Mouse (Mus musculus): Measurements from ENCODE around the gene Robo2. TPM values are rescaled to one million over a fixed set of nuclear protein-coding genes. Genes with fewer than 3 reads are reported as not detected.

Gene Robo2
- polyA plus RNA-seq, 2 experiments, result 2.5 to 3.4 TPM

DNA sequence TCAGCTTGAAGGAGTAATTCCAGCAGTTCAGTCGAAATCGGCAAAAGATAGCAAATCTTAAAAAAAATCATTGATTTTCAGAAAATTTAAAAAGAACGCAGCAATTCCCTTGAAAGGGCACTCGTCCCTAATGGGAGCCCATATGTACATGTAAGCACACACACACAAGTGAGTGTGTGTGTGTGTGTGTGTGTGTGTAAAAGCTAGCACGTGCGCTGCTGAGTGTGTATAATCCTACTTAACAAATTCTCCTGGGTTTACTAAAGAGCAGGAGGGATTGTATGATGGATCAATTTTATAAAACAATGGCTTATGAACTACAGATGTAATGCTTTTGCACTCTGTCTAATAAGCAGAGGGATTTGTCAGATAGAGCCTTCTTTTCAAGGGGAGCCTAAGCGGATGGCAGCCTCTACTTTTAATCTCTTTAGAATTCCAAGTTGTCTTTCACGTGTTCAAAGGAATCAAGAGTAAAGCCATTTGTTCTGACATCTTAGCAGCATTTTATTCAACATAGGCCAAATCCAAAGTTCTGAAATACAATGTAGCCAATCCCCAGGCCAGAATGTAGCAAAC lies 218.6 kb downstream of the Robo2 start:
- Histone ChIP-seq H3K36me3 (replicated peaks; ENCODE audit: control insufficient read depth, insufficient read depth, low read depth) (no peaks in the 10 kb centered on the region), H3K9me3 (ENCODE audit: control insufficient read depth, low read length) (no peaks in the 10 kb centered on the region), H3K27me3 (ENCODE audit: control insufficient read depth, insufficient read depth, low read length) (no peaks in the 10 kb centered on the region), H3K27ac (no peak overlapping the region), H3K9ac (replicated peaks) (no peak overlapping the region), H3K4me1 (replicated peaks; ENCODE audit: control insufficient read depth in 2 of 2, insufficient read depth in 2 of 2, low read length in 1 of 2) (no peaks in the 10 kb centered on the region), H3K4me2 (ENCODE audit: low read depth) (no peak overlapping the region), H3K4me3 (ENCODE audit: insufficient read depth in 1 of 2, low read depth in 2 of 2, low read length in 2 of 2) (no peak overlapping the region)
- no peak for TF ChIP-seq EP300 (IDR thresholded peaks at IDR 0.05; ENCODE audit: low read depth)
- DNase-seq (ENCODE audit: low read depth in 3 of 3, low spot score in 3 of 3) (no peak), ATAC-seq (ENCODE audit: insufficient read depth) (no peak)
- 67% methylated on average over 8 of the region's 8 CpGs for WGBS (ENCODE audit: insufficient replicate concordance)

- 52% methylated on average over 2 of the region's 2 CpGs for WGBS (ENCODE audit: insufficient replicate concordance)
- H3K9ac ChIP-seq (replicated peaks), result no peak overlapping the region
- TF ChIP-seq EP300 (IDR thresholded peaks at IDR 0.05; ENCODE audit: low read depth), result no peak
- TF ChIP-seq CTCF (IDR thresholded peaks at IDR 0.05; ENCODE audit: low read depth), result no peak
Observed at GRCm38 (mm10) chr16:74191621-74192020, 220.0 kb downstream of the Robo2 start.

DNA sequence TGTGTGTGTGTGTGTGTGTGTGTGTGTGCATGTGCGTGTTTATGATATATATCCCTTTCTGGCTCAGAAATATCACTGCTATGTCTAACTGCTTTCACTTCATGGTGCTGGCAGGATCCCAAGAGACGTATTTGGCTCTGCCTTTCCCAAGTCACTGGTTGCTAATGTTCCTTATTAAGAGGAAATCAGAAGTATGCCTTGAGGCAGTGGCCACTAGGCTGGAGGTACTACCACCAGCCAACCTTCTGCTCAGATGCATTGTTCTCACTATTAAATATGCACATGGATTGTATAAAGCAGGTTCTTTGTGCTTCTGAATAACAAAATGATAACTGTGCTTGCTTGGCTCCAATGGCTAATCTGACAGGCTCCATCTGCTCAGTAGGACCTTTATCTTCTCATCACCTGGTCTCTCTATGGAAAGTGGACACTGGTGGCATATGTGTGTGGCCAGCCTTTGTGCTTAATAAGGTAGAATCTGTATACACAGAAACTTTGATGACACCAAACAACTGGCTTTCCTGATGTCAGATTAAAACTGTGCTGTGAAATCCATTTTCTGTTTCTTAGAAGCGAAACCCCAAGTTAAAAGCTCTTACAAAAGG lies 229.0 kb downstream of the Robo2 start:
- no peaks in the 10 kb centered on the region for H3K9me3 ChIP-seq (ENCODE audit: control insufficient read depth, low read length)
- H3K9ac ChIP-seq (replicated peaks), result no peak overlapping the region
- no peak overlapping the region for H3K4me3 ChIP-seq (ENCODE audit: insufficient read depth in 1 of 2, low read depth in 2 of 2, low read length in 2 of 2)
- ATAC-seq (ENCODE audit: insufficient read depth) (no peak), DNase-seq (ENCODE audit: low read depth in 3 of 3, low spot score in 3 of 3) (no peak)
- no peaks in the 10 kb centered on the region for H3K36me3 ChIP-seq (replicated peaks; ENCODE audit: control insufficient read depth, insufficient read depth, low read depth)
- WGBS (ENCODE audit: insufficient replicate concordance), result 63% methylated on average over 3 of the region's 3 CpGs
- no peaks in the 10 kb centered on the region for H3K4me1 ChIP-seq (replicated peaks; ENCODE audit: control insufficient read depth in 2 of 2, insufficient read depth in 2 of 2, low read length in 1 of 2)
- no peaks in the 10 kb centered on the region for H3K27me3 ChIP-seq (ENCODE audit: control insufficient read depth, insufficient read depth, low read length)
- no peak overlapping the region for H3K27ac ChIP-seq
- H3K4me2 ChIP-seq (ENCODE audit: low read depth), result no peak overlapping the region
- TF ChIP-seq EP300 (IDR thresholded peaks at IDR 0.05; ENCODE audit: low read depth), result no peak
- no peak for TF ChIP-seq CTCF (IDR thresholded peaks at IDR 0.05; ENCODE audit: low read depth)

More at GRCm38 (mm10) chr16:74191621-74192020, 220.0 kb downstream of the Robo2 start:
- Histone ChIP-seq H3K4me2 (ENCODE audit: low read depth) (no peak overlapping the region), H3K4me3 (ENCODE audit: insufficient read depth in 1 of 2, low read depth in 2 of 2, low read length in 2 of 2) (no peak overlapping the region), H3K4me1 (replicated peaks; ENCODE audit: control insufficient read depth in 2 of 2, insufficient read depth in 2 of 2, low read length in 1 of 2) (no peaks in the 10 kb centered on the region), H3K9me3 (ENCODE audit: control insufficient read depth, low read length) (no peaks in the 10 kb centered on the region), H3K36me3 (replicated peaks; ENCODE audit: control insufficient read depth, insufficient read depth, low read depth) (no peaks in the 10 kb centered on the region), H3K27ac (no peak overlapping the region), H3K27me3 (ENCODE audit: control insufficient read depth, insufficient read depth, low read length) (no peaks in the 10 kb centered on the region)
- ATAC-seq (ENCODE audit: insufficient read depth) (no peak), DNase-seq (ENCODE audit: low read depth in 3 of 3, low spot score in 3 of 3) (no peak)

DNA sequence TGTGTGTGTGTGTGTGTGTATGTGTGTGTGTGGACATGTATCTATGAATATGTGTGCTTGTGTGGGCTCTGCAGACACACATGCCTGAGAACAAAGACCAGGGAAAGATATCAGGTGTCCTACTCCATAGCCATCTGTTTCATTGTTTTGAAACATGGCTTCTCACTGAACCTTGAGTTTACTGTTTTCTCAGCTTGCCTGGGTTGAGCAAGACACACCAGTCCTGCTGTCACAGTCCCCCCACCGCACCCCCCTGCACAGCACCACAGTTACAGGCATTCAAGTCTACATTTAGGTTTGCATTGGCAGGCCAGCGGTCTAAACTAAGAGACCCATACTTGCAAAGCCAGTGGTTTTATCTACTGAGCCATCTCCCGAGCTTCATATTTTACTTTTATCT lies 239.0 kb downstream of the Robo2 start:
- H3K27me3 ChIP-seq (ENCODE audit: control insufficient read depth, insufficient read depth, low read length), result no peaks in the 10 kb centered on the region
- ATAC-seq (ENCODE audit: insufficient read depth) (no peak), DNase-seq (ENCODE audit: low read depth in 3 of 3, low spot score in 3 of 3) (no peak)
- H3K27ac ChIP-seq, result no peak overlapping the region
- no peaks in the 10 kb centered on the region for H3K36me3 ChIP-seq (replicated peaks; ENCODE audit: control insufficient read depth, insufficient read depth, low read depth)
- no peaks in the 10 kb centered on the region for H3K9me3 ChIP-seq (ENCODE audit: control insufficient read depth, low read length)
- WGBS (ENCODE audit: insufficient replicate concordance), result 59% methylated on average over 3 of the region's 3 CpGs
- H3K4me2 ChIP-seq (ENCODE audit: low read depth), result no peak overlapping the region
- H3K4me3 ChIP-seq (ENCODE audit: insufficient read depth in 1 of 2, low read depth in 2 of 2, low read length in 2 of 2), result no peak overlapping the region
- TF ChIP-seq CTCF (IDR thresholded peaks at IDR 0.05; ENCODE audit: low read depth) (no peak), EP300 (IDR thresholded peaks at IDR 0.05; ENCODE audit: low read depth) (no peak)
- no peaks in the 10 kb centered on the region for H3K4me1 ChIP-seq (replicated peaks; ENCODE audit: control insufficient read depth in 2 of 2, insufficient read depth in 2 of 2, low read length in 1 of 2)
- H3K9ac ChIP-seq (replicated peaks), result no peak overlapping the region

DNA sequence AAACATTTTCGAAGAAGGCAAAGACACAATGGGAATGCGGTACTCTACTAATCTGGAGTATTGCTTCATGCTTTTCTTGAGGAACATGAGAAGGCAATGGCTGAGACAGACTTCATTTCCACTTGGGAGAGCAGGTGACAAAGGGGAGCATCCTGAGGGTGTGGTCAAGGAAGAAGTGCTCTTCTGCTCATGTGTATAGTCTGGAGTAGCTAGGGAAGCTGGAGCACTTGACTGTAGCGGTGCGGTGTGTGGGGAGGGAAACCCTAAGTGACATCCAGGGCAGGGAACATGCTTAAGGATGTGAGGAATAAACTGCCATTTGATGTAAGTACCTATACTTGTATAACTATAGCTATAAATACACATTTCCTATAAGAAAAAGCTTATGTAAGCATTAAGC lies 242.0 kb downstream of the Robo2 start:
- no peak for ATAC-seq (ENCODE audit: insufficient read depth)

More for the DNA sequence above, 242.0 kb downstream of the Robo2 start:
- Histone ChIP-seq H3K4me2 (ENCODE audit: low read depth) (no peak overlapping the region), H3K27me3 (ENCODE audit: control insufficient read depth, insufficient read depth, low read length) (no peaks in the 10 kb centered on the region), H3K4me3 (ENCODE audit: insufficient read depth in 1 of 2, low read depth in 2 of 2, low read length in 2 of 2) (no peak overlapping the region), H3K4me1 (replicated peaks; ENCODE audit: control insufficient read depth in 2 of 2, insufficient read depth in 2 of 2, low read length in 1 of 2) (no peaks in the 10 kb centered on the region), H3K9me3 (ENCODE audit: control insufficient read depth, low read length) (no peaks in the 10 kb centered on the region), H3K36me3 (replicated peaks; ENCODE audit: control insufficient read depth, insufficient read depth, low read depth) (no peaks in the 10 kb centered on the region), H3K9ac (replicated peaks) (no peak overlapping the region), H3K27ac (no peak overlapping the region)
- DNase-seq (ENCODE audit: low read depth in 3 of 3, low spot score in 3 of 3), result no peak
- 83% methylated on average over 4 of the region's 4 CpGs for WGBS (ENCODE audit: insufficient replicate concordance)
- TF ChIP-seq EP300 (IDR thresholded peaks at IDR 0.05; ENCODE audit: low read depth), result no peak
- TF ChIP-seq CTCF (IDR thresholded peaks at IDR 0.05; ENCODE audit: low read depth), result no peak

All from liver, embryonic 14.5 days (tissue).